Mouse (Mus musculus): ENCODE results near the gene Rnf150.
"Not testable (repeated sequence)": the region's sequence is repeated elsewhere in the genome, so short reads cannot be mapped to it uniquely, and the experiment has no call there.

Rnf150 gene

GRCm38 (mm10) chr8:83079534-83079844 lies 216.3 kb downstream of the Rnf150 start:
- DNase-seq = no peak

DNA sequence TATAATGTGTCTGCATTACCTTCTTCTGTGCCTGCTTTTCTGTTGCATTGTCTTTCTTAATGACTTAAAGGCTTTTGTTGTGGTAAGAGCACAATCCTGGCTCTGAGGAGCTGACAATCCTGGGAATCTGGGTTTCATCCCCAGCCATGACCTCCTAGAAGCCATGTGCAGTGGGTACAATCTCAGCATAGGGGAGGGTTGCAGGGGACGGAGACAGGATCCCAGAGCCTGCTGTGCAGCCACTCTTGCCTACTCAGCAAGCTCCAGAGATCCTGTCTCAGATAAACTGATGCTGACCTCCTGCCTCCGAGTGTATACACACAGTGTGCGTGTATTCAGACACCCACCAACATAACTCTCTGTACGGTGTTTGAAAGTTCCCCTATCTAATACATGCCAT lies 218.1 kb downstream of the Rnf150 start:
- no peak for DNase-seq

DNA sequence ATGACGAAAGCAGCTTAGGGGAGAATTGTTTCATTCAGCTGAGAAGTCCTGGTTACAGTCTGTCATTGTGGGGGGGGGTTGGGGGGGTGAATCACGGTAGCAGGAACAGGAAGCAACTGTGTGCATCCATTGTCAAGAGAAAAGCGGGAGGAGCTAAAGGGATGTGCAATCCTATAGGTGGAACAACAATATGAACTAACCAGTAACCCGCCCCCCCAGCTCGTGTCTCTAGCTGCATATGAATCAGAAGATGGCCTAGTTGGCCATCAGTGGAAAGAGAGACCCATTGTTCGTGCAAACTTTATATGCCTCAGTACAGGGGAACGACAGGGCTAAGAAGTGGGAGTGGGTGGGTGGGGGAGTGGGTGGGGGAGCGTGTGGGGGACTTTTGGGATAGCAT lies 218.7 kb downstream of the Rnf150 start:
- not testable (repeated sequence) for DNase-seq

DNA sequence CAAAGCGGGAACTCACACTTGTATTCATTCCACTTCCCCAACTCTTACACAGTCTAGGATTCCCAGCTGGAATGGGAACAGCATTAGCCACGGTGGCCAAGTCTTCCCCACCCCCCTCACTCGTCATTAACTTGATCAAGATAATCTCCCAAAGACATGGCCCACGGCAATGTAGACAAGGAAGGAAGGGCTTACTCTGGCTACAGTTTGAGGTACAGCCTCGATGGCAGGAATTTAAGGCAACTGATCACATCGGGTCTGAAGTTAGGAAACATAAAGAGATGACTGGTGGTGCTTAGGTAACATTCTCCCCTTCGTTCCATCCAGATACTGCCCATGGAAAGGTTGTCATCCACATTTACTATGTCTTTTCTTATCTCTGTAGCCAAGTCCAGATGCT lies 219.1 kb downstream of the Rnf150 start:
- DNase-seq = no peak

- no peak for DNase-seq
These were observed 220.3 kb downstream of the Rnf150 start for GRCm38 (mm10) chr8:83083452-83083851.

GRCm38 (mm10) chr8:83085581-83085980 lies 222.4 kb downstream of the Rnf150 start:
- DNase-seq = no peak

DNA sequence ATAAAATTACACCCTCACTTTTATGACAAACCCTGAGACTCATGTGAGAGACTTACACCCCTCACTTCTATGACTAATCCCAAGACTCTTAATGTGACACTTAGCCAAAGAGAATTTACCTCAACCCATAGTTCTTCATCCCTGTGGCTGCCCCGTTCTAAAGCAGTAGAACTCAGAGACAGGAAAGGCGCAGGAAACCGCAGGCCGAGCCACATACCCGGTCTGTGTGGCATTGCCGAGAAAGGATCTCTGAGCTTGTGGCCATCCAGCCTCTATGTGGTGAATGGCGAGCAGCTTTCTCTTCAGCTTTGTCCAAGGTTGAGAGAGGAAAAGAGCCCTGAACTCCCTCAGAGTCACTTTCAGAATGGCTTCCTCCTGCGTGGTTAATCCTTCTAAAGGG lies 223.5 kb downstream of the Rnf150 start:
- no peak for DNase-seq

- no peak for DNase-seq
These were observed 224.4 kb downstream of the Rnf150 start for GRCm38 (mm10) chr8:83087604-83088003.

DNA sequence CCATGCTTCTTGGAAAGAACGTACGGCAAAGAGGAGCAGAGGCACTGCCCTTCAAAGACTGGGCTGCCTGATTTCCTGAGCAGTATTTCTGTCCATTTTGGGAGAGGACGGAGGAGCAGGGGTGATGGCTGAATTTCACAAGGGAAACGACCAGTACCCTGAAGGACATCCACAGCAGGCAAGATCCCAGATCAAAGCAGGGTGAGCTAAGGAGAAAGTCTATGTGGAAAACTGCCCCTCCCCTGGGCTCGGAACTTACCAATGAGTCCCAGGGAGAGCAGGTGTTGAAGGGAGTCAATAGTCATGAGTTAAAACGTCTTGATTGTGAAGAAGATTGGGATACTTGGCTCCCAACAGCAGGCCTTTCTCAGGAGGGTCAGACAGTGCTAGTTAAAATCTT lies 225.0 kb downstream of the Rnf150 start:
- DNase-seq = no peak

DNA sequence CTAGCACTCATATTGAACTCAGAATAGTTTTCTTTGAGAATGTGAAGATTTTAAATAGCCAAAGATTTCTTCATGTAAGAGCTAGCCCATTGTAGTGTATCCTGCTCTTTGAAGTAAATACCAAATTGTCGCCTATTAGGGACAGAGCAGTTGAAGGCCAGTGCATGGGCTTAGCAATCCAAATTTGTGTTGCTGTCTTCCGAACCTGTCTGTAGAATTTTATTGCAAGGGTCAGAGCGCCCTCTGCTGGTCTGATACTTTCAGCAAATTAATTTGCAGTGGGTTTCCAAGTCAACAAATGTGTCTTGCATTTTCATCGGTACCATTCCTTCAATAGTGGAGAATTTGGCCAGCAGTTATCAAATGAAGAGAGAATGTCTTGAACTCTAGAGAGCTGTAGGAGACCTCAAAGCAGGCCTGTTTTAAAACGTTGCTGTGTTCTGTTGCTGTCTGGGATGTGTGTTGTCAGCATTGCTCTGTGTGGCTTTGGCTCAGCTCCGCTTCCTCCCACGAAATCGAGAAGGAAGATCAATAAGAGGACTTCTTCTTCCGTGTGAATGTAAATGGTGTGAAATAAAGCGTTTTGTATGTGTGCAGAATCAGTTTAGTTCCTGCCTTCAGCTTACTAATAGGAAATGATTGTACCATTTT lies 226.3 kb downstream of the Rnf150 start:
- peak; percentile 90 for DNase-seq

DNA sequence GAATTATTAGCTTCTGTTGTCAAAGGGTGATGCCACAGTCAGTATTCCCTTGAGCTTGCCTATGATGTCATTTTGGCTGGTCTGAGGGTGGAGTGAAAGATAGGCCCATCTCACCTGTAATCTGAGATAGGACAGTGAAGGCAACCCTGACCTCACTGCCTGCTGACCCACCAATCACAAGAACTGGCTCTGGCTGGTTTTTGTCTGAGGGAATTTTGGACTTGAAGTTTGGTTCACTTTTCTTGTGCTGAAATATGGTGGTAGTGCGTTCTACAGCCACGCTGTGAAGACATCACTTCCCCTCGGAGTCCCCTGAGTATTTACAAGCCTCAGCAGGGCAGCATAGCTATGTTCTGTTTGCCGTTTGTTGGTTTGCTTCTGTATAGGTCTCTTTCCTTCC lies 227.3 kb downstream of the Rnf150 start:
- DNase-seq = no peak

- peak; percentile 62 for DNase-seq
These were observed 236.9 kb downstream of the Rnf150 start for GRCm38 (mm10) chr8:83100041-83100440.

DNA sequence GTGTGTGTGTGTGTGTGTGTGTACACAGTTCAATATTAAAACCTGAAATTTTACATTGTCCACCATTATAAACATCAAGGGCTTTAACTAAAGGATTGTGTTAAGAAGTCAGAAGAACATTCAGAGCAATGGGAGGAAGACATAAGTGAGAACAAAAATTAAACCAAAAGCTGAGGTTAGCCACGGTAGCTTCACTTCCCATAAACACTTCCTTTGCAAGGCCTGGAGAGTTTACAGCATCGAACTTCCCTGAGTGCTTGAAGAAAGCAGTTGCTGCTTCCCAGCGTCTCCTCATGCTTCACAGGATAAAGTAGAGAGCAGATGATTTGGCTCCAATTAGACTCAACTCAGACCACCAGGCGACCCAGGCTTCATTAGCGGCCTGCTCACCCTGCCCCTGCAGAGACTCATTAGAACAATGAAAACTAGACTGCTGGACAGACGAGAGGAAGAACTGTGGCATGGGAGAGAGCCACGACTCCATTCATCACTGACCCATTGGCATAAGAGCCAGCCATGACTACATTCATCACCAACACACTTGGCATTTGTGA lies 239.9 kb downstream of the Rnf150 start:
- DNase-seq = no peak

- no peak for DNase-seq
These were observed 240.8 kb downstream of the Rnf150 start for GRCm38 (mm10) chr8:83103968-83104367.

GRCm38 (mm10) chr8:83109756-83110155 lies 246.6 kb downstream of the Rnf150 start:
- peak; percentile 9 for DNase-seq

- no peak for DNase-seq
These were observed 247.0 kb downstream of the Rnf150 start for GRCm38 (mm10) chr8:83110177-83110576.

DNA sequence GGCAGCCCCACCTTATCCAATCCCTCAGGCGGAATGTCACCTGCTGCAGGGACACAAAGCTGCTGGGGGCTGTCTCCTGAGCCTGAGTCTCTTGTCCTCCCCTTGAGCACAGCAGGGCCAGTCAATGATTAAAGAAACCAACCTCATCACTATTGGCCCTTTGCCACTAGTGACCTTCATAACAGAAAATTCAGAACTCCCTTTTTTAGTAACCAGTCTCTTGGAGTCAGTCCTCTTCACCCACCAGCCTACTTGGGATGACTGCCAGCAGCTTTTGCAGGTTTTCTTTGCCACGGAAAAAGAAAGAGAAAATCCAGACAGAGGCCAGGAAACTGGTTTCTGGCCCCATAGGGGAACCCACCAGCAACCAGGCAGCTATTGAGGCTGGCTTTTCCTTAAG lies 271.9 kb downstream of the Rnf150 start:
- peak; percentile 15 for DNase-seq

- peak; percentile 33 for DNase-seq
These were observed 276.9 kb downstream of the Rnf150 start for GRCm38 (mm10) chr8:83140068-83140467.

- DNase-seq = peak; percentile 15
These were observed 277.6 kb downstream of the Rnf150 start for GRCm38 (mm10) chr8:83140701-83141111.

Data from lung, postnatal 10 days (tissue).